Mouse (Mus musculus): Measurements from ENCODE around the gene Ccdc61. TPM values are rescaled to one million over a fixed set of nuclear protein-coding genes. Genes with fewer than 3 reads are reported as not detected.

Ccdc61 gene
- polyA plus RNA-seq, 1 experiment from 2014 or later, result 18.3 TPM

Other genes starting within 250 kb of the Ccdc61 start
- not detected in 2 replicates for gene Psg20, start 224.2 kb downstream of the Ccdc61 start, polyA plus RNA-seq (2016; fragmentation: Nextera tagmentation; extraction: Ambion mirVana)
- gene Psg22, start 192.3 kb downstream of the Ccdc61 start, polyA plus RNA-seq (2016; fragmentation: Nextera tagmentation; extraction: Ambion mirVana), result 0.06 TPM in 1 of 2 replicates, not detected in the other
- gene Psg19, start 111.9 kb downstream of the Ccdc61 start, polyA plus RNA-seq (2016; fragmentation: Nextera tagmentation; extraction: Ambion mirVana), result not detected in 2 replicates
- 0.06 TPM in 1 of 2 replicates, not detected in the other for gene Psg17, start 88.8 kb downstream of the Ccdc61 start, polyA plus RNA-seq (2016; fragmentation: Nextera tagmentation; extraction: Ambion mirVana)
- gene Mill2, start 70.4 kb downstream of the Ccdc61 start, polyA plus RNA-seq (2016; fragmentation: Nextera tagmentation; extraction: Ambion mirVana), result 0.07 and 0.10 TPM in 2 replicates
- gene Pglyrp1, start 39.1 kb downstream of the Ccdc61 start, polyA plus RNA-seq (2016; fragmentation: Nextera tagmentation; extraction: Ambion mirVana), result 8.9 and 10.0 TPM in 2 replicates
- gene Nova2, start 15.5 kb upstream of the Ccdc61 start, polyA plus RNA-seq (2016; fragmentation: Nextera tagmentation; extraction: Ambion mirVana), result 0.13 and 0.16 TPM in 2 replicates
- not detected in 2 replicates for gene Nanos2, start 77.0 kb upstream of the Ccdc61 start, polyA plus RNA-seq (2016; fragmentation: Nextera tagmentation; extraction: Ambion mirVana)
- gene Mypop, start 80.8 kb upstream of the Ccdc61 start, polyA plus RNA-seq (2016; fragmentation: Nextera tagmentation; extraction: Ambion mirVana), result 1.3 and 1.7 TPM in 2 replicates
- 20.1 and 22.3 TPM in 2 replicates for gene Irf2bp1, start 93.6 kb upstream of the Ccdc61 start, polyA plus RNA-seq (2016; fragmentation: Nextera tagmentation; extraction: Ambion mirVana)
- gene Foxa3, start 113.1 kb upstream of the Ccdc61 start, polyA plus RNA-seq (2016; fragmentation: Nextera tagmentation; extraction: Ambion mirVana), result 25.3 and 26.6 TPM in 2 replicates
- 30.3 and 33.3 TPM in 2 replicates for gene Sympk, start 114.0 kb upstream of the Ccdc61 start, polyA plus RNA-seq (2016; fragmentation: Nextera tagmentation; extraction: Ambion mirVana)
- gene Rsph6a, start 144.3 kb upstream of the Ccdc61 start, polyA plus RNA-seq (2016; fragmentation: Nextera tagmentation; extraction: Ambion mirVana), result not detected in 2 replicates
- gene Dmwd, start 165.8 kb upstream of the Ccdc61 start, polyA plus RNA-seq (2016; fragmentation: Nextera tagmentation; extraction: Ambion mirVana), result 7.4 and 7.9 TPM in 2 replicates
- 8.5 and 9.8 TPM in 2 replicates for gene Dmpk, start 173.4 kb upstream of the Ccdc61 start, polyA plus RNA-seq (2016; fragmentation: Nextera tagmentation; extraction: Ambion mirVana)
- 1.8 TPM in 2 replicates for gene Six5, start 184.2 kb upstream of the Ccdc61 start, polyA plus RNA-seq (2016; fragmentation: Nextera tagmentation; extraction: Ambion mirVana)
- 0.55 and 0.66 TPM in 2 replicates for gene Gm4969, start 208.0 kb upstream of the Ccdc61 start, polyA plus RNA-seq (2016; fragmentation: Nextera tagmentation; extraction: Ambion mirVana)
- 8.1 and 10.1 TPM in 2 replicates for gene Fbxo46, start 209.4 kb upstream of the Ccdc61 start, polyA plus RNA-seq (2016; fragmentation: Nextera tagmentation; extraction: Ambion mirVana)
- gene Qpctl, start 238.9 kb upstream of the Ccdc61 start, polyA plus RNA-seq (2016; fragmentation: Nextera tagmentation; extraction: Ambion mirVana), result 4.9 and 5.5 TPM in 2 replicates
- gene Snrpd2, start 239.3 kb upstream of the Ccdc61 start, polyA plus RNA-seq (2016; fragmentation: Nextera tagmentation; extraction: Ambion mirVana), result 97.8 and 98.3 TPM in 2 replicates